Mouse (Mus musculus) stomach, postnatal 0 days (tissue): ENCODE measurements around the gene Rin2.

Experiments
- CTCF ChIP-seq: IDR thresholded peaks from 2 replicates; pipeline ENCODE4 v1.5.1; 2016; ENCODE audit warnings: antibody characterized with exemption, low read depth, mild to moderate bottlenecking, moderate library complexity
- EP300 ChIP-seq: optimal IDR thresholded peaks from 2 replicates; pipeline ENCODE3; 2016; ENCODE audit warnings: antibody characterized with exemption

GRCm38 (mm10) chr2:145873953-145874352 is 198.9 kb downstream of the Rin2 start:
- TF ChIP-seq CTCF (no peak), EP300 (no peak)
